Mouse (Mus musculus): ENCODE data around the gene Olfr1107.

Gene Olfr1107

DNA sequence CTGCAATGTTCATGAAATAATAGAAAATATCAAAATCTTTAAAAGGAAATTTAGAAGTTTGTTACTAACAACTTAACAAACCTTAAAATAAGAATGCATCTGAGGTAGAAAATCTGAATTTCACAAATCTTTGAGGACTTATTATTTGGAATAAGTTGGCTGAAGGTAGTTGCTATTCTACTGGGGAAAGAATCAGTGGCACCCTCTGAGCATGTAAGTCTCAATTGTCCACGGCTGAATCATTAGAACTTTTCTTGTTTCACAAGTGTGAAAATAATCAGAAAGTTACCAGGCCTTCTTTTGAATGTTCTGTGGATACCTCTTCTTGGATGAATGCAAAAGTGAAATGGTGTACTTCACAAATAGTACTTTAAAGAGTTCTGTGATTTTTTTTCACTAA, at the start of gene Olfr1107:
TSS of gene Olfr1107 (minus strand) at position 101 of the 400 bp plus-strand sequence.
- no peak for DNase-seq (ENCODE audit: low spot score in 2 of 2)

DNA sequence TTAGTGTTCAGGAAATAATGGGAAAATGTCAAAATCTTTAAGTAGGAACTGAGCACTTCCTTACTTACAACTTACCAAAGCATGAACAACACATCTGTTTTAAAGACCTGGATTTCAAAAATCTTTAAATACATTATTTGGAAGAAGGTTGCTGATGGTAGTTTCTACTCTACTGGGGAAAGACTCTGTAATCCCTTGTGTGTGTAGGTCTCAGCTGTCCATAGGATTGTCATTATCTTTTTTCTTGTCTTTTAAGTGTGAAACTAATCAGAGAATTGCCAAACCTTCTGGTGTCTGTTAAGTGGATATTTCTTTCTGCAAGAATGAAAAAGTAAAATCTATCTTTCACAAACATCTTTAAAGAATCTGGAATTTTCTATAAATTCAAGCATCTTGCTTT, 38.9 kb upstream of the Olfr1107 start, which contains the start of gene Olfr259:
TSS of gene Olfr259 (minus strand) at position 101 of the 400 bp plus-strand sequence.
- no peak for DNase-seq (ENCODE audit: low spot score in 2 of 2)

DNA sequence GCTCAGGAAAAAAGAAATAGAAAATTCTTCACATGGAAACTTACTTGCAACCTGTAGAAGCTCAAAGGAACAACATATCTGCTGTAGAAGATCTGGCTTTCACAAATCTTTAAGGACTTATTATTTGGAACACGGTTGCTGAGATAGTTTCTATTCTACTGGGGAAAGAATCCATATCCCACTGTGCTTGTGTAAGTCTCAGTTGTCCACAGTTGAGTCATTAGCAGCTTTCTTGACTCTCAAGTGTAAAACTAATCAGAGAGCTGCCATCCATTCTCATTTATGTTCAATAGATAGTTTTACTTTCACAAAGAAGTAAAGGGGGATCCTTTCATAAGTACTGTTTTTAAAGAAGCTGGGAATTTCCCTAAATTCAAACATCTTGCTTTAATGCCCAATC, 20.3 kb upstream of the Olfr1107 start, which contains the start of gene Olfr1109:
TSS of gene Olfr1109 (minus strand) at position 101 of the 400 bp plus-strand sequence.
- DNase-seq (ENCODE audit: low spot score in 2 of 2): no peak

- no peak for DNase-seq (ENCODE audit: low spot score in 2 of 2)
Observed at GRCm38 (mm10) chr2:87052173-87052572, 23.4 kb downstream of the Olfr1107 start, which contains the start of gene Olfr1106. TSS of gene Olfr1106 (minus strand) at chr2:87052273.

GRCm38 (mm10) chr2:87036431-87036830, 39.2 kb downstream of the Olfr1107 start, which contains the start of gene Olfr1105:
TSS of gene Olfr1105 (minus strand) at chr2:87036531.
- no peak for DNase-seq (ENCODE audit: low spot score in 2 of 2)

DNA sequence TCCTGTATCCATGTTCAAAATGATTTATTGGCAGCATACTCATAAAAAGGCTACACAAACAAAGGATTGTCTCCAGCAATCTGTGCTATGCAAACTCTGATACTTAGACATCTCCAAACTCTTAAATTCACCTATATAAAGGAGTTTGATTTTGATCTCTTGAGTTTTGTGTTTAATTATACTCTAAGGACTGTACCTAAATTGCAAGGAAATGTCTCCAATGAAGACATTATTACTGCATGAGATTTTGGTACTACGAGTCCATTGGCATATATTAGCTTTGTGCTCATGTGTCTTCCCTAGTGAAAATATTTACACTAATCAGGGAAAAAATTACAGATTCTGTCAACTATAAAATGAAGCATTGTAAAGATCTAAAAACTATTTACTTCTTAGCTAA, 48.6 kb downstream of the Olfr1107 start, which contains the start of gene Olfr1104:
TSS of gene Olfr1104 (minus strand) at position 101 of the 400 bp plus-strand sequence.
- no peak for DNase-seq (ENCODE audit: low spot score in 2 of 2)
